ENCODE assay signal across 11 mouse cellular contexts in the genomic region with DNA sequence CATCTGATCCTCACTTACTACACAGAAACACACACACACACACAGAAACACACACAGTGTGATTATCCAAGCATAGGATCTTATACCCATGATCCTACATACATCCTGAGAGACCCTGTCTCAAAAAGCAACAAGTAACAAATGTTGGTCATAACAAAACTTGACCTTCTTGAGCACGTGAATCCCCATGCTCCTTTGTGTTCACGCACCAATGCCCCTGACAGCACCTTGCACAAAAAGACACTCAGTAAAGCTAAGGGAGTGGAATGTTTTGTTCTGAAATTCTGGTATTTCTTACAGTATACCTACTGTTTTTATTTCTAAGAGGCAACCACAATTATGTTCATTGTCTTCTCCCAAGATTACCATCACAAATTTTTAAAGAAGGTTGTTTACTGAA. TPM values are rescaled to one million over a fixed set of nuclear protein-coding genes. Genes with fewer than 3 reads are reported as not detected.
DNase-seq lines count a peak whose midpoint lies in the region; ATAC-seq and TF ChIP-seq lines count a peak whose summit lies in the region.
"Had no signal": no experiment of that assay in that cellular context is flagged by ENCODE, and none has a peak within 500 bp of the region (broad histone marks: within the 10 kb centered on the region; RNA-seq: fewer than 3 reads in every experiment).

No protein-coding gene starts in this region.

- WGBS in forebrain, embryonic 10.5 days, result 72% methylated on average over 2 of the region's 2 CpGs
- 40% methylated on average over 2 of the region's 2 CpGs for WGBS in forebrain, postnatal 0 days
- WGBS in neural tube, embryonic 11.5 days, result 68% methylated on average over 2 of the region's 2 CpGs
- 86% methylated on average over 2 of the region's 2 CpGs for WGBS in limb, embryonic 14.5 days
- 63% methylated on average over 2 of the region's 2 CpGs for WGBS in neural tube, embryonic 15.5 days

- H3K36me3 ChIP-seq in forebrain, embryonic 10.5 days (replicated peaks), result peaks cover 37% of the 10 kb centered on the region
- peaks cover 26% of the 10 kb centered on the region for H3K36me3 ChIP-seq in forebrain, postnatal 0 days (ENCODE audit: insufficient read depth)
- H3K36me3 ChIP-seq in neural tube, embryonic 11.5 days (ENCODE audit: control insufficient read depth, insufficient read depth, low read length), result peaks cover 3% of the 10 kb centered on the region; the same call in 1 of the 2 replicates
- peaks cover 24% of the 10 kb centered on the region for H3K36me3 ChIP-seq in limb, embryonic 14.5 days (ENCODE audit: control insufficient read depth, insufficient read depth, low read length)
- peaks cover 27% of the 10 kb centered on the region for H3K36me3 ChIP-seq in neural tube, embryonic 15.5 days

- peak overlapping the region; percentile 84 for H3K4me3 ChIP-seq in forebrain, embryonic 10.5 days
- H3K4me3 ChIP-seq in forebrain, postnatal 0 days (ENCODE audit: low read depth, low read length), result no peak overlapping the region
- peak overlapping the region; percentile 70 for H3K4me3 ChIP-seq in neural tube, embryonic 11.5 days (ENCODE audit: low read depth, low read length)
- no peak overlapping the region; the same call in 1 of the 2 replicates for H3K4me3 ChIP-seq in limb, embryonic 14.5 days (replicated peaks; ENCODE audit: low read length)
- H3K4me3 ChIP-seq in neural tube, embryonic 15.5 days (replicated peaks), result peak overlapping the region; percentile 73; the same call in 1 of the 2 replicates

- no peaks in the 10 kb centered on the region for H3K9me3 ChIP-seq in forebrain, embryonic 10.5 days
- H3K9me3 ChIP-seq in forebrain, postnatal 0 days (ENCODE audit: low read length), result no peaks in the 10 kb centered on the region
- no peaks in the 10 kb centered on the region for H3K9me3 ChIP-seq in neural tube, embryonic 11.5 days (ENCODE audit: control insufficient read depth, low read length)
- H3K9me3 ChIP-seq in limb, embryonic 14.5 days (ENCODE audit: control insufficient read depth, low read length), result no peaks in the 10 kb centered on the region
- H3K9me3 ChIP-seq in neural tube, embryonic 15.5 days (replicated peaks), result no peaks in the 10 kb centered on the region

- H3K27ac ChIP-seq in forebrain, embryonic 10.5 days, result no peak overlapping the region
- no peak overlapping the region for H3K27ac ChIP-seq in forebrain, postnatal 0 days (ENCODE audit: low read depth, low read length)
- H3K27ac ChIP-seq in neural tube, embryonic 11.5 days (ENCODE audit: low read depth, low read length), result no peak overlapping the region
- H3K27ac ChIP-seq in limb, embryonic 14.5 days (replicated peaks; ENCODE audit: low read depth, low read length), result no peak overlapping the region
- no peak overlapping the region for H3K27ac ChIP-seq in neural tube, embryonic 15.5 days (replicated peaks)

- no peak for DNase-seq in forebrain, embryonic 10.5 days (ENCODE audit: extremely low spot score, low spot score)
- DNase-seq in forebrain, postnatal 0 days, result no peak
- no peak for DNase-seq in neural tube, embryonic 11.5 days (ENCODE audit: low spot score)
- no peak for DNase-seq in neural tube, embryonic 10.5 days (ENCODE audit: extremely low spot score, low spot score)
- DNase-seq in limb, embryonic 14.5 days (ENCODE audit: low spot score), result no peak
- no peak for DNase-seq in thymus, postnatal 4 days
- no peak for DNase-seq in ovary, postnatal 10 days (ENCODE audit: low spot score)
- DNase-seq: adrenal gland, postnatal 25 days; lung, postnatal 14 days; right cerebral cortex, adult 18-20 months had no signal

- no peak overlapping the region for H3K4me2 ChIP-seq in forebrain, postnatal 0 days (ENCODE audit: low read depth)
- H3K4me2 ChIP-seq in neural tube, embryonic 11.5 days (ENCODE audit: low read depth), result peak overlapping the region; percentile 66
- peak overlapping the region; percentile 77 for H3K4me2 ChIP-seq in limb, embryonic 14.5 days (replicated peaks; ENCODE audit: low read depth, low read length, severe bottlenecking)
- H3K4me2 ChIP-seq in neural tube, embryonic 15.5 days, result peak overlapping the region; percentile 83

- no peak for TF ChIP-seq CTCF in forebrain, postnatal 0 days (IDR thresholded peaks at IDR 0.05; ENCODE audit: low read depth)

- no peak overlapping the region for H3K9ac ChIP-seq in forebrain, postnatal 0 days
- no peak overlapping the region; the same call in 1 of the 2 replicates for H3K9ac ChIP-seq in neural tube, embryonic 11.5 days (ENCODE audit: low read length)
- H3K9ac ChIP-seq in limb, embryonic 14.5 days (ENCODE audit: low read depth, low read length, severe bottlenecking), result no peak overlapping the region; the same call in 1 of the 2 replicates
- H3K9ac ChIP-seq in neural tube, embryonic 15.5 days (replicated peaks), result 0 out of 2 replicates have a peak overlapping the region, but pooled peaks have one; percentile 6

- H3K4me1 ChIP-seq in forebrain, embryonic 10.5 days, result peaks cover 27% of the 10 kb centered on the region
- H3K4me1 ChIP-seq in forebrain, postnatal 0 days (ENCODE audit: insufficient read depth), result peaks cover 4% of the 10 kb centered on the region; the same call in 1 of the 2 replicates
- peaks cover 10% of the 10 kb centered on the region for H3K4me1 ChIP-seq in neural tube, embryonic 11.5 days (ENCODE audit: control insufficient read depth, insufficient read depth, low read length)
- peaks cover 7% of the 10 kb centered on the region; the same call in 1 of the 2 replicates for H3K4me1 ChIP-seq in limb, embryonic 14.5 days (ENCODE audit: control insufficient read depth, insufficient read depth, low read length)
- peaks cover 26% of the 10 kb centered on the region for H3K4me1 ChIP-seq in neural tube, embryonic 15.5 days

- TF ChIP-seq POLR2A in limb, embryonic 14.5 days (IDR thresholded peaks at IDR 0.05; ENCODE audit: borderline replicate concordance, extremely low read depth, insufficient read depth, insufficient read length), result no peak

- H3K27me3 ChIP-seq in forebrain, embryonic 10.5 days (ENCODE audit: poor library complexity, severe bottlenecking), result peaks cover 20% of the 10 kb centered on the region
- no peaks in the 10 kb centered on the region for H3K27me3 ChIP-seq in forebrain, postnatal 0 days (ENCODE audit: insufficient read depth, low read length)
- no peaks in the 10 kb centered on the region for H3K27me3 ChIP-seq in neural tube, embryonic 11.5 days (ENCODE audit: control insufficient read depth, insufficient read depth, low read length)
- no peaks in the 10 kb centered on the region for H3K27me3 ChIP-seq in limb, embryonic 14.5 days (ENCODE audit: control insufficient read depth, insufficient read depth, low read length)
- 0 out of 2 replicates have a peak, but pooled peaks cover 3% of the 10 kb centered on the region for H3K27me3 ChIP-seq in neural tube, embryonic 15.5 days (replicated peaks)

- ATAC-seq in forebrain, postnatal 0 days, result no peak
- no peak for ATAC-seq in neural tube, embryonic 11.5 days (ENCODE audit: insufficient read depth, low FRiP score, low TSS enrichment)
- no peak for ATAC-seq in limb, embryonic 14.5 days (ENCODE audit: low FRiP score, low read depth)
- ATAC-seq in neural tube, embryonic 15.5 days (ENCODE audit: low FRiP score), result no peak

RNA-seq across cellular contexts. Expression of gene Eftud2, which starts 1.2 kb away (rescaled TPM):
- 376 and 379 TPM in 2 replicates for polyA plus RNA-seq in forebrain, embryonic 10.5 days (2016; fragmentation: Nextera tagmentation; extraction: Ambion mirVana)
- 63.2 and 71.7 TPM in 2 replicates for total RNA-seq in forebrain, postnatal 0 days (2014; rRNA removed)
- polyA plus RNA-seq in forebrain, postnatal 0 days (2015; fragmentation: Nextera tagmentation; extraction: Ambion mirVana), result 111 and 118 TPM in 2 replicates
- 239 and 255 TPM in 2 replicates for polyA plus RNA-seq in neural tube, embryonic 11.5 days (2014; fragmentation: Nextera tagmentation; extraction: Ambion mirVana)
- 95.0 and 113 TPM in 2 replicates for polyA plus RNA-seq in limb, embryonic 14.5 days (2012; rRNA removed)
- 137 and 149 TPM in 2 replicates for polyA plus RNA-seq in limb, embryonic 14.5 days (2014; fragmentation: Nextera tagmentation; extraction: Ambion mirVana)
- polyA plus RNA-seq in neural tube, embryonic 15.5 days (2015; fragmentation: Nextera tagmentation; extraction: Ambion mirVana), result 121 and 147 TPM in 2 replicates

RNA-seq across cellular contexts. Expression of gene Ccdc103, which starts 1.4 kb away (rescaled TPM):
- polyA plus RNA-seq in forebrain, embryonic 10.5 days (2016; fragmentation: Nextera tagmentation; extraction: Ambion mirVana), result 2.0 and 2.9 TPM in 2 replicates
- total RNA-seq in forebrain, postnatal 0 days (2014; rRNA removed), result 3.1 and 4.4 TPM in 2 replicates
- polyA plus RNA-seq in forebrain, postnatal 0 days (2015; fragmentation: Nextera tagmentation; extraction: Ambion mirVana), result 2.7 and 2.9 TPM in 2 replicates
- polyA plus RNA-seq in neural tube, embryonic 11.5 days (2014; fragmentation: Nextera tagmentation; extraction: Ambion mirVana), result 1.7 and 1.9 TPM in 2 replicates
- polyA plus RNA-seq in limb, embryonic 14.5 days (2012; rRNA removed), result 0.34 and 0.41 TPM in 2 replicates
- polyA plus RNA-seq in limb, embryonic 14.5 days (2014; fragmentation: Nextera tagmentation; extraction: Ambion mirVana), result 0.50 and 1.0 TPM in 2 replicates
- 1.5 and 1.7 TPM in 2 replicates for polyA plus RNA-seq in neural tube, embryonic 15.5 days (2015; fragmentation: Nextera tagmentation; extraction: Ambion mirVana)

RNA-seq across cellular contexts. Expression of gene Fam187a, which starts 5.4 kb away (rescaled TPM):
- polyA plus RNA-seq in forebrain, embryonic 10.5 days (2016; fragmentation: Nextera tagmentation; extraction: Ambion mirVana), result 0.09 TPM in 1 of 2 replicates, not detected in the other
- total RNA-seq in forebrain, postnatal 0 days (2014; rRNA removed), result 0.38 TPM in 1 of 2 replicates, not detected in the other
- not detected in 2 replicates for polyA plus RNA-seq in forebrain, postnatal 0 days (2015; fragmentation: Nextera tagmentation; extraction: Ambion mirVana)
- not detected in 2 replicates for polyA plus RNA-seq in neural tube, embryonic 11.5 days (2014; fragmentation: Nextera tagmentation; extraction: Ambion mirVana)
- polyA plus RNA-seq in limb, embryonic 14.5 days (2012; rRNA removed), result 0.04 TPM in 1 of 2 replicates, not detected in the other
- polyA plus RNA-seq in limb, embryonic 14.5 days (2014; fragmentation: Nextera tagmentation; extraction: Ambion mirVana), result not detected in 2 replicates
- not detected in 2 replicates for polyA plus RNA-seq in neural tube, embryonic 15.5 days (2015; fragmentation: Nextera tagmentation; extraction: Ambion mirVana)
- total RNA-seq: adrenal gland, postnatal 25 days had no signal

RNA-seq across cellular contexts. Expression of gene Gfap, which starts 21.2 kb away (rescaled TPM):
- polyA plus RNA-seq in forebrain, embryonic 10.5 days (2016; fragmentation: Nextera tagmentation; extraction: Ambion mirVana), result 0.09 and 0.10 TPM in 2 replicates
- total RNA-seq in forebrain, postnatal 0 days (2014; rRNA removed), result 44.4 and 58.9 TPM in 2 replicates
- 31.8 and 52.6 TPM in 2 replicates for polyA plus RNA-seq in forebrain, postnatal 0 days (2015; fragmentation: Nextera tagmentation; extraction: Ambion mirVana)
- polyA plus RNA-seq in neural tube, embryonic 11.5 days (2014; fragmentation: Nextera tagmentation; extraction: Ambion mirVana), result 0.12 and 0.20 TPM in 2 replicates
- 0.48 and 0.65 TPM in 2 replicates for polyA plus RNA-seq in limb, embryonic 14.5 days (2012; rRNA removed)
- 0.48 and 0.50 TPM in 2 replicates for polyA plus RNA-seq in limb, embryonic 14.5 days (2014; fragmentation: Nextera tagmentation; extraction: Ambion mirVana)
- 2.4 and 4.2 TPM in 2 replicates for polyA plus RNA-seq in neural tube, embryonic 15.5 days (2015; fragmentation: Nextera tagmentation; extraction: Ambion mirVana)

RNA-seq across cellular contexts. Expression of gene Higd1b, which starts 43.9 kb away (rescaled TPM):
- not detected in 2 replicates for polyA plus RNA-seq in forebrain, embryonic 10.5 days (2016; fragmentation: Nextera tagmentation; extraction: Ambion mirVana)
- 5.3 and 10.3 TPM in 2 replicates for total RNA-seq in forebrain, postnatal 0 days (2014; rRNA removed)
- polyA plus RNA-seq in forebrain, postnatal 0 days (2015; fragmentation: Nextera tagmentation; extraction: Ambion mirVana), result 13.8 and 18.1 TPM in 2 replicates
- not detected in 2 replicates for polyA plus RNA-seq in neural tube, embryonic 11.5 days (2014; fragmentation: Nextera tagmentation; extraction: Ambion mirVana)
- not detected in 2 replicates for polyA plus RNA-seq in limb, embryonic 14.5 days (2012; rRNA removed)
- 0.43 and 0.48 TPM in 2 replicates for polyA plus RNA-seq in limb, embryonic 14.5 days (2014; fragmentation: Nextera tagmentation; extraction: Ambion mirVana)
- polyA plus RNA-seq in neural tube, embryonic 15.5 days (2015; fragmentation: Nextera tagmentation; extraction: Ambion mirVana), result 10.5 and 11.8 TPM in 2 replicates

Comparison
In these comparisons a context has a peak if more than half of its experiments do, and no peak if none do; other contexts are left out.
1. H3K4me3 ChIP-seq: peak in forebrain, embryonic 10.5 days (single experiment), neural tube, embryonic 11.5 days (single experiment) and neural tube, embryonic 15.5 days (single experiment); none in forebrain, postnatal 0 days (single experiment) and limb, embryonic 14.5 days (single experiment).